Mouse (Mus musculus) olfactory bulb, adult 2 months (tissue): ENCODE results near the gene Dcxr.

ENCODE experiments used
- CTCF ChIP-seq: fragments of 200-500 bp; IDR thresholded peaks from 2 replicates; pipeline ENCODE4 v1.5.1; 2012; ENCODE audit warnings: low read depth, mild to moderate bottlenecking, low read length, moderate library complexity; ENCODE audit not compliant: insufficient read depth
- POLR2A ChIP-seq: fragments of 200-500 bp; IDR thresholded peaks from 2 replicates; pipeline ENCODE4 v1.6.1; 2012; ENCODE audit warnings: mild to moderate bottlenecking, low read depth, low read length, moderate library complexity; ENCODE audit not compliant: insufficient read depth

- TF ChIP-seq CTCF (no peak), POLR2A (no peak)
Measured at GRCm38 (mm10) chr11:120728530-120729240, 1.6 kb upstream of the Dcxr start.
